Comparison of ENCODE assay signal across 8 mouse cellular contexts in the genomic region with DNA sequence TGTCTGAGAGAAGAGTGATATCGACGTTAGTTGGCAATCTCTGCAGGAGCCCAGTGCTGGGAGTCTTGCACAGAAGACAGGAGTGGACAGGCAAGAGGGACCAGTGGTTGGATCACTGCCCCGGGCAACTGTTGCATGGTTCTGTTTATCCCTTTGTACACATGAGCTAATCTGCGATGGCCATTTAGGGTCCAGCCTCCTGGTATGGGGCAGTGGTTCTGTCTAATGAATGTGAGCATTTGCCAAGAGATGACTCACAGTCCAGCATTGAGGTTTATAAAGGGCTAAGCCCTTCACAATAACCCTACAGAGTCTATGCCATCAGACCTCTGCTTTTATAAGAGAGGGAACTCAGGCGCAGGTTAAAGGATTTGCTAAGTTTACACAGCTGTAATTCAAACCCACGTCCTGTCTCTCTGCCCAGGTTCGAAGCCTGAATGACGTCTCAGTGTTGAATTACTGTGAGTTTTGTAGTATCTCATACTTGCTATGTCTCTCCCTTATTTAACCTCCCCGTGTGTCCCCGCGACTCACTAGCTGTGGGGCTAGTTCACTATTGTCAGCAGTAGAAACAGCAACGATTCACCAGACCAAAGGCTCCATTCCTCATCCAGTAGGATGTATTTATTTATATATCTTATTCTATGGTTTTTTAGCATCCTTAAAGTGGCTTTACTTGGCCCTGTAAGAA. TPM values are rescaled to one million over a fixed set of nuclear protein-coding genes. Genes with fewer than 3 reads are reported as not detected.
DNase-seq lines count a peak whose midpoint lies in the region; ATAC-seq and TF ChIP-seq lines count a peak whose summit lies in the region.

No protein-coding gene starts in this region.

- H3K4me2 ChIP-seq in forebrain, embryonic 12.5 days: peak overlapping the region; percentile 3; the same call in 1 of the 2 replicates
- peak overlapping the region; percentile 20 for H3K4me2 ChIP-seq in midbrain, embryonic 15.5 days
- H3K4me2 ChIP-seq in kidney, embryonic 15.5 days: no peak overlapping the region

- no peak for TF ChIP-seq CTCF in left cerebral cortex, adult 2 months (IDR thresholded peaks at IDR 0.05)

- H3K9ac ChIP-seq in forebrain, embryonic 12.5 days: no peak overlapping the region
- H3K9ac ChIP-seq in midbrain, embryonic 15.5 days: no peak overlapping the region
- H3K9ac ChIP-seq in kidney, embryonic 15.5 days: no peak overlapping the region

- DNase-seq in left cerebral cortex, adult 2 months (ENCODE audit: extremely low spot score in 1 of 2, low spot score in 2 of 2): no peak
- DNase-seq in left cerebral cortex, adult 18-20 months (ENCODE audit: low spot score in 2 of 2): no peak
- DNase-seq in frontal cortex, postnatal 14 days (ENCODE audit: low spot score in 2 of 2): no peak
- no peak for DNase-seq in kidney, postnatal 10 days

- peaks cover 19% of the 10 kb centered on the region for H3K4me1 ChIP-seq in forebrain, embryonic 12.5 days
- H3K4me1 ChIP-seq in midbrain, embryonic 15.5 days: peaks cover 17% of the 10 kb centered on the region
- H3K4me1 ChIP-seq in kidney, embryonic 15.5 days: peaks cover 18% of the 10 kb centered on the region

- no peaks in the 10 kb centered on the region for H3K9me3 ChIP-seq in forebrain, embryonic 12.5 days
- no peaks in the 10 kb centered on the region for H3K9me3 ChIP-seq in midbrain, embryonic 15.5 days
- H3K9me3 ChIP-seq in kidney, embryonic 15.5 days (replicated peaks): no peaks in the 10 kb centered on the region

- H3K36me3 ChIP-seq in forebrain, embryonic 12.5 days (replicated peaks): no peaks in the 10 kb centered on the region
- no peaks in the 10 kb centered on the region for H3K36me3 ChIP-seq in midbrain, embryonic 15.5 days (replicated peaks)
- no peaks in the 10 kb centered on the region for H3K36me3 ChIP-seq in kidney, embryonic 15.5 days

- WGBS in forebrain, embryonic 12.5 days: 33% methylated on average over 12 of the region's 12 CpGs
- WGBS in midbrain, embryonic 15.5 days: 45% methylated on average over 12 of the region's 12 CpGs
- 60% methylated on average over 12 of the region's 12 CpGs for WGBS in kidney, embryonic 15.5 days

- no peak overlapping the region for H3K4me3 ChIP-seq in left cerebral cortex, adult 2 months
- no peak overlapping the region for H3K4me3 ChIP-seq in forebrain, embryonic 12.5 days (replicated peaks)
- H3K4me3 ChIP-seq in midbrain, embryonic 15.5 days: no peak overlapping the region
- H3K4me3 ChIP-seq in kidney, embryonic 15.5 days (replicated peaks): no peak overlapping the region

- no peaks in the 10 kb centered on the region for H3K27me3 ChIP-seq in forebrain, embryonic 12.5 days
- H3K27me3 ChIP-seq in midbrain, embryonic 15.5 days (replicated peaks): no peaks in the 10 kb centered on the region
- no peaks in the 10 kb centered on the region for H3K27me3 ChIP-seq in kidney, embryonic 15.5 days

- intact Hi-C loops in left cerebral cortex, adult 2 months (cut with DNase I): loop anchor here (1.0 to 10.0 kb wide), 5 partner anchors 39 to 380 kb away; no protein-coding TSS in a partner anchor

- ATAC-seq in cerebellum, adult (ENCODE audit: insufficient number of reproducible peaks, low FRiP score, low TSS enrichment): peak; percentile 54
- peak; percentile 66 for ATAC-seq in forebrain, embryonic 12.5 days (ENCODE audit: low FRiP score)
- peak; percentile 46 for ATAC-seq in midbrain, embryonic 15.5 days (replicated peaks)
- ATAC-seq in kidney, embryonic 15.5 days (replicated peaks; ENCODE audit: low FRiP score): no peak

- peak overlapping the region; percentile 54 for H3K27ac ChIP-seq in left cerebral cortex, adult 2 months
- peak overlapping the region; percentile 88 for H3K27ac ChIP-seq in forebrain, embryonic 12.5 days
- peak overlapping the region; percentile 68 for H3K27ac ChIP-seq in midbrain, embryonic 15.5 days
- H3K27ac ChIP-seq in kidney, embryonic 15.5 days: no peak overlapping the region

RNA-seq across cellular contexts. Expression of a gene that starts 37.4 kb away (rescaled TPM):
- 100 to 1,000 TPM; 108 to 141 TPM for total RNA-seq in left cerebral cortex, adult 2 months (2021)
- total RNA-seq in left cerebral cortex, adult 18-20 months (2021): 100 to 1,000 TPM; 104 to 117 TPM
- 23.9 and 24.1 TPM in 2 replicates for polyA plus RNA-seq in forebrain, embryonic 12.5 days (2016; fragmentation: Nextera tagmentation; extraction: Ambion mirVana)
- polyA plus RNA-seq in midbrain, embryonic 15.5 days (2015; fragmentation: Nextera tagmentation; extraction: Ambion mirVana): 23.5 and 24.7 TPM in 2 replicates
- 14.4 and 15.8 TPM in 2 replicates for polyA plus RNA-seq in kidney, embryonic 15.5 days (2015; fragmentation: Nextera tagmentation; extraction: Ambion mirVana)
